Mouse (Mus musculus) G1E (cell line): ENCODE data around the gene Fmr1.

Experiments
- CTCF ChIP-seq: IDR thresholded peaks from 2 replicates; pipeline ENCODE4 v1.5.1; 2012; ENCODE audit warnings: low read depth, low read length, inconsistent platforms, mixed read lengths
- GATA1 ChIP-seq: IDR thresholded peaks from 2 replicates; pipeline ENCODE4 v1.6.1; 2012; ENCODE audit warnings: borderline replicate concordance, low read length, inconsistent platforms, mixed read lengths
- POLR2AphosphoS5 ChIP-seq: IDR thresholded peaks from 2 replicates; pipeline ENCODE4 v1.6.1; 2012; ENCODE audit warnings: low read depth, low read length, inconsistent platforms; ENCODE audit not compliant: insufficient replicate concordance
- TAL1 ChIP-seq: conservative IDR thresholded peaks from 2 replicates; pipeline ENCODE4 v1.6.1; 2012; ENCODE audit warnings: low read depth, low read length, inconsistent platforms, mixed read lengths

- TF ChIP-seq CTCF (no peak), POLR2AphosphoS5 (no peak), TAL1 (no peak), GATA1 (no peak)
Observed at GRCm38 (mm10) chrX:68677508-68677907, 833 bp upstream of the Fmr1 start.
